Mouse (Mus musculus) right cerebral cortex, postnatal 14 days (tissue): ENCODE results near the gene Zfp977.
"Not testable (repeated sequence)": the region's sequence is repeated elsewhere in the genome, so short reads cannot be mapped to it uniquely, and the experiment has no call there.

Experiments
- DNase-seq: peaks from one replicate; pipeline ENCODE4 v3.0.0; 2022

Zfp977 gene

GRCm38 (mm10) chr7:42592413-42592812, at the start of gene Zfp977:
Zfp977 (minus strand) TSS chr7:42592547.
- not testable (repeated sequence) for DNase-seq

- not testable (repeated sequence) for DNase-seq
Observed at GRCm38 (mm10) chr7:42631031-42631430, 38.7 kb upstream of the Zfp977 start.

GRCm38 (mm10) chr7:42595666-42596065, 3.3 kb upstream of the Zfp977 start:
- not testable (repeated sequence) for DNase-seq

- DNase-seq: not testable (repeated sequence)
Observed at GRCm38 (mm10) chr7:42591311-42591710, 1.0 kb downstream of the Zfp977 start.

- DNase-seq: no peak
Observed at GRCm38 (mm10) chr7:42578488-42578887, 13.9 kb downstream of the Zfp977 start, which contains the start of gene Gm21028. Gm21028 (minus strand) TSS chr7:42578588.

GRCm38 (mm10) chr7:42551766-42552165, 40.6 kb downstream of the Zfp977 start:
- DNase-seq: no peak
